ENCODE assay signal across 8 mouse cellular contexts in the genomic region with DNA sequence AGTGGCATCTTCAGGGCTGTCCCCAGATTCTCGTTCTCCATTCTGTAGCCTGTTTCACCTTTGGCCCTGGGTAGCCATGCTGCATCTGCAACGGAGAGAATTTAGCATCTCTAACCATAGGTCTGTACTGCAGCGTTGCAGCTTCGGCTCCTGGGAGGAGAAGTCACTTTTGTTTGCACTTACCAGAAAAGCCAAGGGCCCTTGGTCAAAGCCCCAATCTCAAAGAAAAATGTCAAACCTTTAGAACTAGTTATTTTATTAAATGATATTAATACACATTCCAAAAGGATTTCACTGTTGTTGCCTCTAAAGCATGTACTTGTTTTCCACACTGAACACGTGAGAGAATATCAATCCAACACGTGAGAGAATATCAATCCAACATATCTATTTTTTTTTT. TPM values are rescaled to one million over a fixed set of nuclear protein-coding genes. Genes with fewer than 3 reads are reported as not detected.
DNase-seq lines count a peak whose midpoint lies in the region; ATAC-seq and TF ChIP-seq lines count a peak whose summit lies in the region.

A gene (minus strand): TSS at position 101 of the 400 bp plus-strand sequence.

- H3K4me3 ChIP-seq in MEL (ENCODE audit: control insufficient read depth in 1 of 2, insufficient read depth in 1 of 2, low read depth in 2 of 2, low read length in 2 of 2): no peak within 1 kb of the TSS
- no peak within 1 kb of the TSS for H3K4me3 ChIP-seq in forebrain, embryonic 16.5 days (replicated peaks; ENCODE audit: low read length)
- H3K4me3 ChIP-seq in hindbrain, embryonic 11.5 days (ENCODE audit: low read depth, low read length): no peak within 1 kb of the TSS
- H3K4me3 ChIP-seq in liver, embryonic 12.5 days: no peak within 1 kb of the TSS
- no peak within 1 kb of the TSS for H3K4me3 ChIP-seq in stomach, postnatal 0 days (ENCODE audit: low read depth, low read length)

- TF ChIP-seq POLR2A in MEL (IDR thresholded peaks at IDR 0.05; ENCODE audit: control insufficient read depth in 1 of 2, insufficient read depth in 1 of 2, low read depth in 1 of 2, low read length in 2 of 2, poor library complexity in 1 of 2): no peak

- TF ChIP-seq EP300 in MEL (IDR thresholded peaks at IDR 0.05; ENCODE audit: low read depth in 1 of 2, low read length in 2 of 2): no peak
- no peak for TF ChIP-seq EP300 in stomach, postnatal 0 days (optimal IDR thresholded peaks at IDR 0.05)

- H3K9ac ChIP-seq in MEL (ENCODE audit: control insufficient read depth, low read depth, low read length, poor library complexity, severe bottlenecking): no peak within 1 kb of the TSS
- no peak within 1 kb of the TSS for H3K9ac ChIP-seq in forebrain, embryonic 16.5 days (replicated peaks; ENCODE audit: low read depth, low read length)
- H3K9ac ChIP-seq in hindbrain, embryonic 11.5 days (ENCODE audit: low read depth, low read length): no peak within 1 kb of the TSS
- H3K9ac ChIP-seq in liver, embryonic 12.5 days: no peak within 1 kb of the TSS
- H3K9ac ChIP-seq in stomach, postnatal 0 days (ENCODE audit: low read length): no peak within 1 kb of the TSS

- no peak within 1 kb of the TSS for H3K4me2 ChIP-seq in forebrain, embryonic 16.5 days (ENCODE audit: low read length)
- H3K4me2 ChIP-seq in hindbrain, embryonic 11.5 days (replicated peaks; ENCODE audit: low read depth, low read length): no peak within 1 kb of the TSS
- no peak within 1 kb of the TSS for H3K4me2 ChIP-seq in liver, embryonic 12.5 days
- no peak within 1 kb of the TSS for H3K4me2 ChIP-seq in stomach, postnatal 0 days (replicated peaks; ENCODE audit: low read depth)

- H3K27me3 ChIP-seq in MEL (ENCODE audit: control insufficient read depth in 1 of 2, insufficient read depth in 2 of 2, low read length in 2 of 2): no peaks in the 10 kb centered on the region
- no peaks in the 10 kb centered on the region for H3K27me3 ChIP-seq in forebrain, embryonic 16.5 days (replicated peaks; ENCODE audit: control insufficient read depth, insufficient read depth, low read length)
- no peaks in the 10 kb centered on the region for H3K27me3 ChIP-seq in hindbrain, embryonic 11.5 days (ENCODE audit: control insufficient read depth, insufficient read depth, low read length)
- H3K27me3 ChIP-seq in liver, embryonic 12.5 days (replicated peaks): 0 out of 2 replicates have a peak, but pooled peaks cover 3% of the 10 kb centered on the region
- no peaks in the 10 kb centered on the region for H3K27me3 ChIP-seq in stomach, postnatal 0 days (ENCODE audit: control insufficient read depth, insufficient read depth, low read length)

- no peaks in the 10 kb centered on the region for H3K9me3 ChIP-seq in MEL (replicated peaks; ENCODE audit: insufficient read depth, low read length)
- H3K9me3 ChIP-seq in forebrain, embryonic 16.5 days (ENCODE audit: control insufficient read depth, low read length): no peaks in the 10 kb centered on the region
- no peaks in the 10 kb centered on the region for H3K9me3 ChIP-seq in hindbrain, embryonic 11.5 days (ENCODE audit: control insufficient read depth, low read length)
- no peaks in the 10 kb centered on the region for H3K9me3 ChIP-seq in liver, embryonic 12.5 days (replicated peaks)
- H3K9me3 ChIP-seq in stomach, postnatal 0 days (ENCODE audit: control insufficient read depth, low read length): no peaks in the 10 kb centered on the region

- no peak for TF ChIP-seq CTCF in MEL (IDR thresholded peaks at IDR 0.05 in 2 of 3, conservative IDR thresholded peaks at IDR 0.05 in 1 of 3; ENCODE audit: control insufficient read depth in 1 of 3, insufficient read depth in 1 of 3, low read depth in 2 of 3, low read length in 3 of 3, poor library complexity in 1 of 3, severe bottlenecking in 1 of 3)
- no peak for TF ChIP-seq CTCF in stomach, postnatal 0 days (IDR thresholded peaks at IDR 0.05; ENCODE audit: low read depth)

- peaks cover 0 to 5% of the 10 kb centered on the region in 2 experiments; a peak in 3 of 4 replicates for H3K4me1 ChIP-seq in MEL (ENCODE audit: control insufficient read depth in 1 of 2, insufficient read depth in 2 of 2, low read length in 2 of 2)
- no peaks in the 10 kb centered on the region for H3K4me1 ChIP-seq in forebrain, embryonic 16.5 days (replicated peaks; ENCODE audit: control insufficient read depth, insufficient read depth, low read length)
- H3K4me1 ChIP-seq in hindbrain, embryonic 11.5 days (replicated peaks; ENCODE audit: control insufficient read depth, insufficient read depth, low read length): no peaks in the 10 kb centered on the region
- H3K4me1 ChIP-seq in liver, embryonic 12.5 days: peaks cover 4% of the 10 kb centered on the region
- no peaks in the 10 kb centered on the region for H3K4me1 ChIP-seq in stomach, postnatal 0 days (replicated peaks; ENCODE audit: control insufficient read depth, insufficient read depth)

- DNase-seq in MEL (ENCODE audit: low read depth, low spot score): no peak
- DNase-seq in hindbrain, embryonic 11.5 days (ENCODE audit: low spot score): no peak
- no peak for DNase-seq in stomach, postnatal 0 days (ENCODE audit: low spot score)
- no peak for DNase-seq in lung, postnatal 14 days
- DNase-seq in retina, embryonic 14.5 days (ENCODE audit: low spot score): no peak

- TF ChIP-seq RAD21 in MEL (IDR thresholded peaks at IDR 0.05; ENCODE audit: low read depth, low read length): no peak

- H3K79me2 ChIP-seq in MEL (ENCODE audit: control insufficient read depth, insufficient read depth, low read length, poor library complexity): no peaks in the 10 kb centered on the region

- peaks cover 2 to 5% of the 10 kb centered on the region in 2 experiments; a peak in 3 of 4 replicates for H3K36me3 ChIP-seq in MEL (ENCODE audit: control insufficient read depth in 1 of 2, insufficient read depth in 2 of 2, low read length in 2 of 2)
- H3K36me3 ChIP-seq in forebrain, embryonic 16.5 days (ENCODE audit: control insufficient read depth, insufficient read depth): peaks cover 5% of the 10 kb centered on the region; the same call in 1 of the 2 replicates
- H3K36me3 ChIP-seq in hindbrain, embryonic 11.5 days (ENCODE audit: control insufficient read depth, insufficient read depth, low read length): peaks cover 7% of the 10 kb centered on the region
- H3K36me3 ChIP-seq in liver, embryonic 12.5 days: peaks cover 20% of the 10 kb centered on the region
- H3K36me3 ChIP-seq in stomach, postnatal 0 days (ENCODE audit: control insufficient read depth, insufficient read depth, low read length): peaks cover 10% of the 10 kb centered on the region

- no peak for ATAC-seq in CD4-positive, CD25-positive, alpha-beta regulatory T cell, adult 4 months
- ATAC-seq in forebrain, embryonic 16.5 days: no peak
- no peak for ATAC-seq in hindbrain, embryonic 11.5 days (ENCODE audit: low FRiP score)
- ATAC-seq in liver, embryonic 12.5 days: no peak
- no peak for ATAC-seq in stomach, postnatal 0 days (ENCODE audit: low FRiP score, low TSS enrichment)

- H3K27ac ChIP-seq in MEL (ENCODE audit: control insufficient read depth, low read depth, low read length): no peak within 1 kb of the TSS
- no peak within 1 kb of the TSS for H3K27ac ChIP-seq in forebrain, embryonic 16.5 days (ENCODE audit: low read length)
- H3K27ac ChIP-seq in hindbrain, embryonic 11.5 days (ENCODE audit: low read depth, low read length): no peak within 1 kb of the TSS
- no peak within 1 kb of the TSS for H3K27ac ChIP-seq in liver, embryonic 12.5 days
- peak within 1 kb of the TSS; percentile 63; the same call in 1 of the 2 replicates for H3K27ac ChIP-seq in stomach, postnatal 0 days (replicated peaks)

- WGBS in forebrain, embryonic 16.5 days: 85% methylated on average over 6 of the region's 6 CpGs
- 86% methylated on average over 6 of the region's 6 CpGs for WGBS in hindbrain, embryonic 11.5 days
- whole genome bisulfite sequencing in liver, embryonic 12.5 days (ENCODE audit: insufficient replicate concordance): 78% methylated on average over 6 of the region's 6 CpGs
- 82% methylated on average over 6 of the region's 6 CpGs for WGBS in stomach, postnatal 0 days

TF ChIP-seq in MEL, 35 proteins besides CTCF, POLR2A, EP300 and RAD21:
- no peak for TF ChIP-seq ZC3H11A (IDR thresholded peaks at IDR 0.05; ENCODE audit: low read depth, low read length)
- TF ChIP-seq UBTF (IDR thresholded peaks at IDR 0.05; ENCODE audit: borderline replicate concordance, insufficient read depth, low read depth, low read length): no peak
- no peak for TF ChIP-seq MAFK (IDR thresholded peaks at IDR 0.05; ENCODE audit: borderline replicate concordance, low read depth, low read length)
- TF ChIP-seq MAZ (IDR thresholded peaks at IDR 0.05; ENCODE audit: low read depth, low read length): no peak
- no peak for TF ChIP-seq TAL1 (IDR thresholded peaks at IDR 0.05; ENCODE audit: low read length)
- TF ChIP-seq HCFC1 (IDR thresholded peaks at IDR 0.05; ENCODE audit: low read depth, low read length): no peak
- no peak for TF ChIP-seq TCF12 (IDR thresholded peaks at IDR 0.05; ENCODE audit: low read depth, low read length)
- TF ChIP-seq MAX (IDR thresholded peaks at IDR 0.05; ENCODE audit: low read length): no peak
- TF ChIP-seq BHLHE40 (IDR thresholded peaks at IDR 0.05; ENCODE audit: borderline replicate concordance, low read depth, low read length): no peak
- TF ChIP-seq ZKSCAN1 (IDR thresholded peaks at IDR 0.05; ENCODE audit: low read depth, low read length): no peak
- TF ChIP-seq RCOR1 (IDR thresholded peaks at IDR 0.05; ENCODE audit: low read depth, low read length): no peak
- no peak for TF ChIP-seq ETS1 (IDR thresholded peaks at IDR 0.05; ENCODE audit: low read depth, low read length)
- no peak for TF ChIP-seq POLR2AphosphoS5 (IDR thresholded peaks at IDR 0.05; ENCODE audit: borderline replicate concordance, low read depth, low read length)
- no peak for TF ChIP-seq ZMIZ1 (IDR thresholded peaks at IDR 0.05; ENCODE audit: low read depth, low read length)

RNA-seq across cellular contexts. Expression of the gene that starts here (rescaled TPM):
- polyA plus RNA-seq in CD4-positive, CD25-positive, alpha-beta regulatory T cell, adult 4 months (2017; shearing (Covaris generic)): 100 to 1,000 TPM in 1 of 2 experiments, 10 to 100 TPM in 1; 88.1 to 108 TPM
- 138 and 141 TPM in 2 replicates for total RNA-seq in MEL (2012; rRNA removed)
- 100 to 1,000 TPM in 1 of 2 experiments, not detected in 1; 237 TPM for polyA plus RNA-seq in MEL (2012; ENCODE audit: insufficient read depth in 1 of 2, insufficient read length in 2 of 2, low read depth in 1 of 2, low replicate concordance in 2 of 2, missing spikeins in 1 of 2)
- polyA plus RNA-seq in forebrain, embryonic 16.5 days (2015; fragmentation: Nextera tagmentation; extraction: Ambion mirVana): 49.5 and 53.0 TPM in 2 replicates
- 42.6 and 49.7 TPM in 2 replicates for polyA plus RNA-seq in hindbrain, embryonic 11.5 days (2014; fragmentation: Nextera tagmentation; extraction: Ambion mirVana)
- polyA plus RNA-seq in liver, embryonic 12.5 days (2016; fragmentation: Nextera tagmentation; extraction: Ambion mirVana): 66.1 and 66.3 TPM in 2 replicates
- polyA plus RNA-seq in stomach, postnatal 0 days (2015; fragmentation: Nextera tagmentation; extraction: Ambion mirVana): 22.4 and 24.4 TPM in 2 replicates
